ENCODE assay signal across 13 mouse cellular contexts in genomic region chr6:87535651-87536050, GRCm38 (mm10). TPM values are rescaled to one million over a fixed set of nuclear protein-coding genes. Genes with fewer than 3 reads are reported as not detected.
A peak's percentile ranks its signal among the peaks of the same experiment; 100 is the strongest.
DNase-seq lines count a peak whose midpoint lies in the region; ATAC-seq and TF ChIP-seq lines count a peak whose summit lies in the region.
"Had no signal": no experiment of that assay in that cellular context is flagged by ENCODE, and none has a peak within 500 bp of the region (broad histone marks: within the 10 kb centered on the region; RNA-seq: fewer than 3 reads in every experiment).

No protein-coding gene starts in this region.

- no peak for TF ChIP-seq CTCF in lung, postnatal 0 days (IDR thresholded peaks at IDR 0.05)

- 38% methylated on average over 9 of the region's 9 CpGs for WGBS in lung, postnatal 0 days
- 34% methylated on average over 9 of the region's 9 CpGs for WGBS in macrophage (ENCODE audit: missing documents)

- H3K9me3 ChIP-seq in lung, postnatal 0 days (ENCODE audit: low read length), result no peaks in the 10 kb centered on the region
- H3K9me3 ChIP-seq: limb, embryonic 15.5 days; lung, embryonic 15.5 days had no signal

- no peaks in the 10 kb centered on the region for H3K4me1 ChIP-seq in lung, postnatal 0 days (ENCODE audit: insufficient read depth, low read depth, low read length)

- H3K36me3 ChIP-seq in lung, postnatal 0 days (ENCODE audit: insufficient read depth, low read length), result no peaks in the 10 kb centered on the region
- H3K36me3 ChIP-seq in macrophage (ENCODE audit: inconsistent target), result no peaks in the 10 kb centered on the region
- H3K36me3 ChIP-seq: limb, embryonic 15.5 days; lung, embryonic 15.5 days had no signal

- H3K9ac ChIP-seq in lung, postnatal 0 days (replicated peaks; ENCODE audit: low read depth), result no peak overlapping the region
- H3K9ac ChIP-seq: limb, embryonic 15.5 days; lung, embryonic 15.5 days had no signal

- peaks cover 26% of the 10 kb centered on the region for H3K79me2 ChIP-seq in macrophage (ENCODE audit: inconsistent target)

- H3K27me3 ChIP-seq in lung, postnatal 0 days (replicated peaks; ENCODE audit: insufficient read depth, low read length), result no peaks in the 10 kb centered on the region
- H3K27me3 ChIP-seq: lung, embryonic 15.5 days had no signal

- TF ChIP-seq EP300 in lung, postnatal 0 days (IDR thresholded peaks at IDR 0.05), result no peak

- no peak overlapping the region for H3K4me3 ChIP-seq in lung, postnatal 0 days (ENCODE audit: low read depth, low read length)
- H3K4me3 ChIP-seq in macrophage (ENCODE audit: inconsistent target), result no peak overlapping the region
- H3K4me3 ChIP-seq: limb, embryonic 15.5 days; lung, embryonic 15.5 days had no signal

- DNase-seq in frontal cortex, adult 2 months (ENCODE audit: extremely low spot score in 1 of 2, low spot score in 1 of 2), result peak; percentile 49 to 76
- DNase-seq in frontal cortex, postnatal 25 days (ENCODE audit: low spot score in 2 of 2), result no peak
- DNase-seq in lung, postnatal 0 days (ENCODE audit: low spot score), result peak; percentile 19
- no peak for DNase-seq in lung, adult 18-20 months
- peak; percentile 62 for DNase-seq in CD4-positive, CD25-positive, alpha-beta regulatory T cell, adult 2 months (ENCODE audit: low read depth, low spot score)
- no peak for DNase-seq in adrenal gland, adult 2 months
- DNase-seq in adrenal gland, postnatal 25 days, result no peak
- DNase-seq: cerebellum, postnatal 10 days; gastrocnemius, postnatal 36 days had no signal

- H3K27ac ChIP-seq in lung, postnatal 0 days (ENCODE audit: low read length), result no peak overlapping the region
- peak overlapping the region; percentile 96 for H3K27ac ChIP-seq in macrophage
- H3K27ac ChIP-seq: limb, embryonic 15.5 days; lung, embryonic 15.5 days had no signal

- no peak for ATAC-seq in lung, postnatal 0 days
- ATAC-seq: forebrain, embryonic 16.5 days had no signal

- H3K4me2 ChIP-seq in lung, postnatal 0 days (replicated peaks; ENCODE audit: low read depth, low read length), result no peak overlapping the region
- H3K4me2 ChIP-seq: limb, embryonic 15.5 days; lung, embryonic 15.5 days had no signal

RNA-seq across cellular contexts. Expression of gene Arhgap25, which starts 2.6 kb away (rescaled TPM):
- 3.4 and 3.5 TPM in 2 replicates for polyA plus RNA-seq in frontal cortex, adult 2 months (2012; rRNA removed)
- 9.9 and 10.2 TPM in 2 replicates for polyA plus RNA-seq in lung, postnatal 0 days (2015; fragmentation: Nextera tagmentation; extraction: Ambion mirVana)
- total RNA-seq in macrophage (2018; cell fraction: chromatin; rRNA removed), result 100 to 1,000 TPM in 17 of 26 experiments, 10 to 100 TPM in 9; 16.9 to 236 (median 130) TPM
- total RNA-seq in macrophage (2018; cell fraction: cytosol; rRNA removed), result 100 to 1,000 TPM in 2 of 26 experiments, 10 to 100 TPM in 24; 20.6 to 107 (median 78.6) TPM
- total RNA-seq in macrophage (2018; cell fraction: nucleus; rRNA removed), result 100 to 1,000 TPM in 15 of 26 experiments, 10 to 100 TPM in 11; 20.6 to 179 (median 118) TPM
- polyA plus RNA-seq in macrophage (2018), result 57.1 to 128 TPM (median 92.0 TPM) in 3 replicates
- 1 to 10 TPM; 3.1 TPM for total RNA-seq in adrenal gland, adult 2 months (2021)
- polyA plus RNA-seq in adrenal gland, adult 2 months (2012; rRNA removed), result 0.39 and 0.49 TPM in 2 replicates
- total RNA-seq in adrenal gland, postnatal 25 days (2021), result 2.9 and 3.3 TPM in 2 replicates

RNA-seq across cellular contexts. Expression of gene Prokr1, which starts 54.9 kb away (rescaled TPM):
- polyA plus RNA-seq in frontal cortex, adult 2 months (2012; rRNA removed), result 0.06 and 0.10 TPM in 2 replicates
- 0.41 and 0.52 TPM in 2 replicates for polyA plus RNA-seq in lung, postnatal 0 days (2015; fragmentation: Nextera tagmentation; extraction: Ambion mirVana)
- 1 to 10 TPM in 1 of 26 experiments, under 1 TPM in 10, not detected in 15; 0.15 to 1.4 (median 0.33) TPM for total RNA-seq in macrophage (2018; cell fraction: chromatin; rRNA removed)
- total RNA-seq in macrophage (2018; cell fraction: cytosol; rRNA removed), result 1 to 10 TPM in 8 of 26 experiments, under 1 TPM in 18; 0.14 to 1.4 (median 0.38) TPM
- 1 to 10 TPM in 5 of 26 experiments, under 1 TPM in 21; 0.19 to 2.3 (median 0.67) TPM for total RNA-seq in macrophage (2018; cell fraction: nucleus; rRNA removed)
- polyA plus RNA-seq in macrophage (2018), result 0.82 to 2.6 TPM (median 1.1 TPM) in 3 replicates
- under 1 TPM; 0.37 to 0.93 TPM for total RNA-seq in adrenal gland, adult 2 months (2021)
- 0.13 and 0.23 TPM in 2 replicates for polyA plus RNA-seq in adrenal gland, adult 2 months (2012; rRNA removed)
- total RNA-seq in adrenal gland, postnatal 25 days (2021), result 0.58 and 0.90 TPM in 2 replicates

Comparison
In these comparisons a context has a peak if more than half of its experiments do, and no peak if none do; other contexts are left out.
1. DNase-seq: peak in frontal cortex, adult 2 months (2 of 2), lung, postnatal 0 days (single experiment) and CD4-positive, CD25-positive, alpha-beta regulatory T cell, adult 2 months (single experiment); none in frontal cortex, postnatal 25 days (0 of 2), lung, adult 18-20 months (0 of 2), adrenal gland, adult 2 months (single experiment) and adrenal gland, postnatal 25 days (single experiment).